Mouse (Mus musculus) hindbrain, postnatal 0 days (tissue): ENCODE results near the gene Ptgr1. TPM values are rescaled to one million over a fixed set of nuclear protein-coding genes. Genes with fewer than 3 reads are reported as not detected.

Experiments used
- ATAC-seq: fragments of 200-750 bp; cut with Nextera tagmentation; 2 replicates; pipeline ENCODE4 v1.8.0; 2017; ENCODE audit warnings: mild to moderate bottlenecking, moderate TSS enrichment, moderate library complexity
- DNase-seq: peaks from one replicate; pipeline ENCODE4 v3.0.0-alpha.2; 2015; ENCODE audit warnings: low spot score
- H3K27ac ChIP-seq: fragments of 300-500 bp; sonication (generic); 2 replicates; pipeline ENCODE4 v1.5.1; 2014; ENCODE audit warnings: mild to moderate bottlenecking
- H3K27me3 ChIP-seq: fragments of 300-500 bp; sonication (generic); 2 replicates; pipeline ENCODE4 v1.6.1; 2014; ENCODE audit warnings: low read length, mixed read lengths; ENCODE audit not compliant: insufficient read depth
- H3K36me3 ChIP-seq: fragments of 300-500 bp; sonication (generic); 2 replicates; pipeline ENCODE4 v1.6.1; 2014; ENCODE audit warnings: low read length, mixed read lengths; ENCODE audit not compliant: insufficient read depth
- H3K4me1 ChIP-seq: fragments of 300-500 bp; sonication (generic); 2 replicates; pipeline ENCODE4 v1.6.1; 2014; ENCODE audit warnings: antibody characterized with exemption, low read length, mixed read lengths; ENCODE audit not compliant: insufficient read depth
- H3K4me2 ChIP-seq: fragments of 300-500 bp; sonication (generic); 2 replicates; pipeline ENCODE4 v1.6.1; 2014; ENCODE audit warnings: low read depth, mild to moderate bottlenecking, low read length, moderate library complexity, mixed read lengths
- H3K4me3 ChIP-seq: fragments of 300-500 bp; sonication (generic); 2 replicates; pipeline ENCODE4 v1.5.1; 2014; ENCODE audit warnings: low read length
- H3K9ac ChIP-seq: fragments of 300-500 bp; sonication (generic); replicated peaks from 2 replicates; pipeline ENCODE4 v1.6.1; 2014; ENCODE audit warnings: mild to moderate bottlenecking, low read length, moderate library complexity, mixed read lengths
- H3K9me3 ChIP-seq: fragments of 300-500 bp; sonication (generic); 2 replicates; pipeline ENCODE4 v1.6.1; 2016; ENCODE audit warnings: low read length, mixed read lengths
- CTCF ChIP-seq: IDR thresholded peaks from 2 replicates; pipeline ENCODE4 v1.5.1; 2016; ENCODE audit warnings: antibody characterized with exemption, control low read depth, low read depth
- WGBS: fragments of 180-500 bp; shearing (Covaris S2); extraction: QIAGEN DNeasy Blood & Tissue Kit; methylation state at CpG from one replicate; pipeline ENCODE4 v1.1.7; 2014; 5-methylcytosine and 5-hydroxymethylcytosine counted together
- polyA plus RNA-seq: library from polyadenylated mRNA; unstranded; fragments of >200 nt; fragmentation: Nextera tagmentation; extraction: Ambion mirVana; gene quantifications from 2 replicates; pipeline ENCODE4 v1.2.1, GENCODE M21; 2015
- total RNA-seq: library from RNA; depleted of rRNA; stranded (reverse); fragments of >200 nt; gene quantifications from 2 replicates; pipeline ENCODE4 v1.2.3, GENCODE M21; 2014

Ptgr1 gene
- total and polyA plus RNA-seq, 2 experiments from 2014 or later = 1.3 to 5.6 TPM

DNA sequence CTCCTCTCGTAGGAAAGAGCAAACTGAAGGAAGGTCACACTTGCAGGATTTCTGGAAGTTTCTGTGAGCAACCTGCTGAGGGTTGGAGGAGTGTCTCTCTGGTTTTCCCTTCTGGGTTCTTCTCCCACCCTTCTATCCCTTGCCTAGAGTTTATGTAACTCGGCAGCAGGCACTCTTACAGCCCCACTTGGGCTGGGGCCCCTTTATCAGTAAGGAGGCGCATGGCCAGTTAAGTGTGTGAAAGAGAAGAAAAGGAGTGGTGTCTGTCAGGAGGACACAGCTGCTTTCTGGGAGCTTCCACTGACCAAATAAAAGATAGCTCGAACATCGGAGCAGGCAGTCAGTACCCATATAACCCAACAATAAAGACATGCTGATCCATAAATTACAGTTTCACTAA is 5.3 kb upstream of the Ptgr1 start:
- no peak for ATAC-seq
- WGBS = 76% methylated on average over 5 of the region's 5 CpGs

DNA sequence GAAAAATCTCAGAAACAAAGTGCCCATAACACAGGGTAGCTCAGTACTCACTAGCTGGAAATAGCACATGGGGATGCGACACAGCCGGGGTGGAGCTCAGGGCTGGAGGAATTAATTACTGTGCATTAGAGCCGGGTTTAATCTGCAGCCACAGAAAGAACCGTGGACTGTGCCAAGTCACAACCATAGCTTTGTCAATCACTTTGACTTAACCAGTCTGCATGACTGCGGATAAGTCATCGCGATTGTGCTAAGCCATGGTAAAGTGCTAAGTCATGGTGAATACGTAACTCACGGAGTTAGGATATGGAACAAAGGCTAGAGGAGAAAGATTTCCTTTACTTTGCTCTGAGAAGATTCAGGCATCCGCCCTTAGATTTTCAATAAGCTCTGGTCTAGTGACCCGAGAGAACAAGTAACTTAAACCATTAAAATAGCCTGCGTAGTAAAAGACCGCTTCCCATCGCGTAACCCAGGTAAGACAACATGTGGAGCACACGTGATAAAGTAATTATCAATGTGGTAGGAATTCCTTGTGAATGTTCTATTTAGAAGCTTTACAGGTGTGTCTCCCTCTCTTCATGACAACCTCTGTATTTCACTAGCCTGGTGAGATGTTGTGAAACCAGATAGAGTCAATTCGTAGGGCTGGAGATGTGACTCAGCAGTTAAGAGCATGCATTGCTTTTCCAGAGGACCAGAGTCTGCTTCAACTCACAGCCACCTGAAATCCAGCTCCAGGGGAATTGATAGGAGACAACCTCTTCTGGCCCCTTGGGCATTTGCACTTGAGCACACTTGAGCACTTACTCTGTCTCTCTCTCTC is 3.9 kb upstream of the Ptgr1 start:
- DNase-seq = peak; percentile 41
- 74% methylated on average over 17 of the region's 17 CpGs for WGBS
- no peak overlapping the region for H3K27ac ChIP-seq

More for the DNA sequence above, 5.3 kb upstream of the Ptgr1 start:
- TF ChIP-seq CTCF = no peak
- no peak for DNase-seq
- Histone ChIP-seq H3K4me1 (no peaks in the 10 kb centered on the region), H3K36me3 (no peaks in the 10 kb centered on the region), H3K4me3 (no peak overlapping the region), H3K9ac (no peak overlapping the region), H3K27me3 (no peaks in the 10 kb centered on the region), H3K27ac (no peak overlapping the region), H3K9me3 (no peaks in the 10 kb centered on the region), H3K4me2 (no peak overlapping the region)

DNA sequence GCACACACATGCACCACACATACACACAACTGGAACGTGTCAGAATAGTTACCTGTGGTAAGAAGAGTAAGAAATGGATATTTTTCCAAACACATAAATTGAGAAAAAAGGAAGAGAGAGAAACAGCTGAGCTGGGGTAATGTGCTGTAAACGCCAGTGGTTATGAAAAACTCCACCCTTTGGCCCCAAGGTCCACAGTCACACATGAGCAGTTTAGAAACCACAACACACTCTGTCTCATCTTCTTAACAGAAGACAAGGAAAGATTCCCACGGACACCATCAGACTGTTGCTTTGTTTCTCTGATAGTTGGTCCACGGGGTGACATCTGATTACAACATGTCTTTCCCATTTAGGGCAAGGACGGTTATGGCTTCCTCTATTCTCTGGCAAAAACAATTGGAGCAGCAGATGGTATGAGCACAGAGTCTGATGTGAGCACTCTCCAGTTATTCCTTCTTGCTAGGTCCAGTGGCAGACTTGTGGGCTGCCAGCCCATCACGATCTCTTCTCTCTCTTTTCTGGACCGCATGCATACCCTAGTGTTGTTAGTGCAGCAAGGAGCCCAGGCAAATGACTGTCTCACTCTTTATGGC is 2.5 kb upstream of the Ptgr1 start:
- H3K9me3 ChIP-seq = no peaks in the 10 kb centered on the region
- TF ChIP-seq CTCF = no peak
- no peak overlapping the region for H3K4me2 ChIP-seq
- no peak for ATAC-seq
- H3K9ac ChIP-seq = no peak overlapping the region
- no peaks in the 10 kb centered on the region for H3K4me1 ChIP-seq
- H3K4me3 ChIP-seq = no peak overlapping the region
- no peak for DNase-seq
- WGBS = 69% methylated on average over 7 of the region's 7 CpGs
- no peaks in the 10 kb centered on the region for H3K36me3 ChIP-seq
- H3K27ac ChIP-seq = no peak overlapping the region
- no peaks in the 10 kb centered on the region for H3K27me3 ChIP-seq

More for the DNA sequence above, 3.9 kb upstream of the Ptgr1 start:
- Histone ChIP-seq H3K4me1 (no peaks in the 10 kb centered on the region), H3K9ac (no peak overlapping the region), H3K36me3 (no peaks in the 10 kb centered on the region), H3K27me3 (no peaks in the 10 kb centered on the region), H3K9me3 (no peaks in the 10 kb centered on the region), H3K4me3 (no peak overlapping the region), H3K4me2 (no peak overlapping the region)
- TF ChIP-seq CTCF = no peak
- no peak for ATAC-seq

DNA sequence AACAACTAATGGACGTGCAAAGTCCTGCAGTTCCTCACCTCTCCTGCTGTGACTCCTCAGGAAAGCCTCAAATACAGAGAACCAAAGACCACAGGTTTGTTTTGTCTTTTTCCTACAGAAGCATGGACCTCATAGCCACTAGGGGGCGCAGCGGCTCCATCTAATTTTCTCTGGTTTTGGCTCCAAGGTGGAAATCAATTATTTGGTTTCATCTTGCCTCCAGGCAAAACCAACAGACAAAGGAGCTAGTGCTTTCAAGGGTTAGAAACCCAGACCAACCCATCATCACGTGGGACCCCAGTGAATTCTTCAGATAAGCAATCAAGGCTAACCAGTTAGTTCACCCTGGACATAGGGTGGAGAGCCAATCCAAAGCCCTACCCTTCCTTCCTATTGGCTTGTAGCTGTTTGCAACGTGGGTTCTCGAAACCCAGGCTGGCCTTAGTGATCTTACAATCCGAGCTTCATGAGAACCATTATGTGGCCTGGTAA is 1.7 kb downstream of the Ptgr1 start:
- 24% methylated on average over 7 of the region's 7 CpGs for WGBS
- no peak overlapping the region for H3K4me3 ChIP-seq
- H3K4me2 ChIP-seq = no peak overlapping the region
- H3K9me3 ChIP-seq = no peaks in the 10 kb centered on the region
- H3K4me1 ChIP-seq = no peaks in the 10 kb centered on the region
- H3K27ac ChIP-seq = no peak overlapping the region
- H3K9ac ChIP-seq = no peak overlapping the region
- DNase-seq (peak; percentile 83), ATAC-seq (peak; percentile 48; the same call in 1 of the 2 replicates)
- H3K27me3 ChIP-seq = no peaks in the 10 kb centered on the region
- no peaks in the 10 kb centered on the region for H3K36me3 ChIP-seq
- TF ChIP-seq CTCF = peak; percentile 85

DNA sequence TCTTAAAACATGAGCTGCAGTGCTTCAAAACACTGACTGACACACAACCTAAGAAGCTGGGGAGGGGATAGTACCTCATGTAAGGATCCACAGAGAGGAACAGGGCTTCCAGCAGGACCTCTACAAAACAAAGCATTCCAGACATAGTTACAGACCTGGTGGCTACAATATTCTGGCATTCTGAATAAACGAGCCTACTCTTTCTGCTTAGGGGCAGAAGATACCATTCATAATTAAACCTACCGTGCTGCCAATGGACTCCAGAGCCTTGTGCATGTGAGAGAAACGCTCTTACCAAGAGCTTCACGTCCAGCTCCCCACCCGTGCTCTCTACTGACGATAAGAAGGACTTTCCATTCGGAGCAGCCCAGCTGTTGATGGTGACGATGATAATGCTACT is 4.1 kb downstream of the Ptgr1 start:
- whole genome bisulfite sequencing = 90% methylated on average over 8 of the region's 8 CpGs
- DNase-seq = no peak

DNA sequence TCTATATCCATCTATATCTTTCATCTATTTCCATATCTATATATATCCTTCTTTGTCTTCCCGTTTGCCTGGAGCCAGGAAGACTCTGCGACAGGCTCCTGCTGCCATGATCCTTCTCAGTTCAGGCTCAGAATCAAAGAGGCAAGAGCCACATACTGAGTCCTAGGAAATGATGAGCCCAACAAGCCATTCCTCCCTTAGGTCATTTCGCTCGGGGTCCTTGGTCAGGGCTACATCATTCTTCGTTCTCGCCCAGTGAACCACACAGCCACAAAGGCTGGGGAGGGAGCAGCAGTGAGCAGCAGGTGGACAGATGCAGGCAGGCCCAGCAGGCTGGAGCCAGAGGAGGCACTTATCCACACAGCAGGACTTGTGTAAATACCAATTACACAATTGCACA is 5.5 kb downstream of the Ptgr1 start:
- Histone ChIP-seq H3K36me3 (no peaks in the 10 kb centered on the region), H3K9ac (no peak overlapping the region), H3K4me3 (no peak overlapping the region), H3K27ac (no peak overlapping the region), H3K27me3 (no peaks in the 10 kb centered on the region), H3K9me3 (no peaks in the 10 kb centered on the region), H3K4me2 (no peak overlapping the region), H3K4me1 (no peaks in the 10 kb centered on the region)
- TF ChIP-seq CTCF = no peak
- no peak for DNase-seq
- 72% methylated on average over 6 of the region's 6 CpGs for WGBS
- no peak for ATAC-seq

More for the DNA sequence above, 4.1 kb downstream of the Ptgr1 start:
- H3K27ac ChIP-seq = no peak overlapping the region
- no peaks in the 10 kb centered on the region for H3K9me3 ChIP-seq
- no peak overlapping the region for H3K4me3 ChIP-seq
- no peak for ATAC-seq
- H3K36me3 ChIP-seq = no peaks in the 10 kb centered on the region
- no peak overlapping the region for H3K9ac ChIP-seq
- H3K4me1 ChIP-seq = no peaks in the 10 kb centered on the region
- no peak for TF ChIP-seq CTCF
- H3K4me2 ChIP-seq = no peak overlapping the region
- H3K27me3 ChIP-seq = no peaks in the 10 kb centered on the region

DNA sequence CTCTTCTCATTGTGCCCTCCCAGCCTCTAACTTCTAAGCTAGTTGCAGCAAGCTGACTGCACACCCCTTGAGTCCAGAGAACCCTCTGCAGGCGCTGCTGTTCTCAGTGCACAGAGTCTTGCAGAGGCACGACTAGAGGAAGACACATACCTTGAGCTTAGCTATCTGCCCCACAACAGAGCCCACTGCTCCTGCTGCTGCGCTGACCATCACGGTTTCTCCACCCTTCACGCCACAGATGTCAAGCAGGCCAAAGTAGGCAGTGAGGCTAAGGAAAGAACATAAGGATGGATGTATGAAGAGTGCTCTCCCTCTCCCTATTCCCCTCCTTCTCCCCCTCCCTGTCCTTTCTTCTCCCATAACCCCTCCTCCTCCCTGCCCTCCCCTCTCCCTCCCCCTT is 11.2 kb downstream of the Ptgr1 start:
- Histone ChIP-seq H3K4me2 (no peak overlapping the region), H3K4me1 (no peaks in the 10 kb centered on the region), H3K36me3 (no peaks in the 10 kb centered on the region), H3K9me3 (no peaks in the 10 kb centered on the region), H3K9ac (no peak overlapping the region), H3K27me3 (no peaks in the 10 kb centered on the region), H3K27ac (no peak overlapping the region), H3K4me3 (no peak overlapping the region)
- ATAC-seq (no peak), DNase-seq (no peak)
- 80% methylated on average over 5 of the region's 5 CpGs for WGBS
- TF ChIP-seq CTCF = no peak
